Mouse (Mus musculus): ENCODE data around the gene Arhgdia. TPM values are rescaled to one million over a fixed set of nuclear protein-coding genes. Genes with fewer than 3 reads are reported as not detected.
"Not testable (repeated sequence)": the region's sequence is repeated elsewhere in the genome, so short reads cannot be mapped to it uniquely, and the experiment has no call there.

The Arhgdia gene
- polyA plus RNA-seq, 1 experiment from 2014 or later: 627 TPM

- H3K27ac ChIP-seq (ENCODE audit: low read depth): peak overlapping the region; percentile 81
- peak overlapping the region; percentile 88 for H3K4me2 ChIP-seq (ENCODE audit: low read length)
- peak; percentile 38; the same call in 1 of the 2 replicates for ATAC-seq (replicated peaks; ENCODE audit: low FRiP score, low TSS enrichment, low read depth)
- peak; percentile 72 for DNase-seq (ENCODE audit: low spot score)
- H3K27me3 ChIP-seq (replicated peaks; ENCODE audit: control insufficient read depth, insufficient read depth, low read length): no peaks in the 10 kb centered on the region
- 5% methylated on average over 74 of the region's 99 CpGs for WGBS
- H3K4me1 ChIP-seq (replicated peaks; ENCODE audit: control insufficient read depth, insufficient read depth, low read length): peaks cover 20% of the 10 kb centered on the region
- H3K9me3 ChIP-seq (ENCODE audit: control insufficient read depth, low read length): no peaks in the 10 kb centered on the region
- peak overlapping the region; percentile 98 for H3K4me3 ChIP-seq (ENCODE audit: low read depth, low read length)
- peaks cover 65% of the 10 kb centered on the region for H3K36me3 ChIP-seq (ENCODE audit: control insufficient read depth, insufficient read depth, low read length)
- H3K9ac ChIP-seq (ENCODE audit: low read length): peak overlapping the region; percentile 96
These were observed 16.1 kb upstream of the Arhgdia start for GRCm38 (mm10) chr11:120597240-120598235.

GRCm38 (mm10) chr11:120588531-120588930 is 7.1 kb upstream of the Arhgdia start:
- no peaks in the 10 kb centered on the region for H3K27me3 ChIP-seq (replicated peaks; ENCODE audit: control insufficient read depth, insufficient read depth, low read length)
- H3K4me3 ChIP-seq (ENCODE audit: low read depth, low read length): no peak overlapping the region
- no peaks in the 10 kb centered on the region for H3K4me1 ChIP-seq (replicated peaks; ENCODE audit: control insufficient read depth, insufficient read depth, low read length)
- no peak overlapping the region for H3K4me2 ChIP-seq (ENCODE audit: low read length)
- WGBS: 91% methylated on average over 6 of the region's 6 CpGs
- DNase-seq (ENCODE audit: low spot score) (no peak), ATAC-seq (replicated peaks; ENCODE audit: low FRiP score, low TSS enrichment, low read depth) (no peak)
- H3K27ac ChIP-seq (ENCODE audit: low read depth): no peak overlapping the region
- no peak overlapping the region for H3K9ac ChIP-seq (ENCODE audit: low read length)
- peaks cover 4% of the 10 kb centered on the region; the same call in 1 of the 2 replicates for H3K9me3 ChIP-seq (ENCODE audit: control insufficient read depth, low read length)
- H3K36me3 ChIP-seq (ENCODE audit: control insufficient read depth, insufficient read depth, low read length): peaks cover 88% of the 10 kb centered on the region

GRCm38 (mm10) chr11:120583937-120584336 is 2.5 kb upstream of the Arhgdia start:
- DNase-seq (ENCODE audit: low spot score) (no peak), ATAC-seq (replicated peaks; ENCODE audit: low FRiP score, low TSS enrichment, low read depth) (no peak)
- peaks cover 4% of the 10 kb centered on the region; the same call in 1 of the 2 replicates for H3K9me3 ChIP-seq (ENCODE audit: control insufficient read depth, low read length)

GRCm38 (mm10) chr11:120582982-120583293 is 1.5 kb upstream of the Arhgdia start:
- not testable (repeated sequence) for ATAC-seq (replicated peaks; ENCODE audit: low FRiP score, low TSS enrichment, low read depth); H3K9ac ChIP-seq (ENCODE audit: low read length); H3K27ac ChIP-seq (ENCODE audit: low read depth); H3K27me3 ChIP-seq (replicated peaks; ENCODE audit: control insufficient read depth, insufficient read depth, low read length); DNase-seq (ENCODE audit: low spot score); H3K4me3 ChIP-seq (ENCODE audit: low read depth, low read length); H3K9me3 ChIP-seq (ENCODE audit: control insufficient read depth, low read length); H3K4me2 ChIP-seq (ENCODE audit: low read length)
- Histone ChIP-seq H3K36me3 (ENCODE audit: control insufficient read depth, insufficient read depth, low read length) (peaks cover 57% of the 10 kb centered on the region), H3K4me1 (replicated peaks; ENCODE audit: control insufficient read depth, insufficient read depth, low read length) (peaks cover 19% of the 10 kb centered on the region)
- 90% methylated on average over 2 of the region's 2 CpGs for WGBS

More at GRCm38 (mm10) chr11:120583937-120584336, 2.5 kb upstream of the Arhgdia start:
- Histone ChIP-seq H3K4me1 (replicated peaks; ENCODE audit: control insufficient read depth, insufficient read depth, low read length) (peaks cover 19% of the 10 kb centered on the region), H3K27me3 (replicated peaks; ENCODE audit: control insufficient read depth, insufficient read depth, low read length) (no peaks in the 10 kb centered on the region), H3K9ac (ENCODE audit: low read length) (no peak overlapping the region), H3K36me3 (ENCODE audit: control insufficient read depth, insufficient read depth, low read length) (peaks cover 55% of the 10 kb centered on the region), H3K4me2 (ENCODE audit: low read length) (no peak overlapping the region), H3K4me3 (ENCODE audit: low read depth, low read length) (no peak overlapping the region), H3K27ac (ENCODE audit: low read depth) (no peak overlapping the region)
- 97% methylated on average over 1 of the region's 1 CpGs for WGBS

GRCm38 (mm10) chr11:120582268-120582981 is 1.0 kb upstream of the Arhgdia start:
- ATAC-seq (replicated peaks; ENCODE audit: low FRiP score, low TSS enrichment, low read depth): no peak
- H3K36me3 ChIP-seq (ENCODE audit: control insufficient read depth, insufficient read depth, low read length): peaks cover 57% of the 10 kb centered on the region
- 72% methylated on average over 8 of the region's 8 CpGs for WGBS
- peaks cover 4% of the 10 kb centered on the region; the same call in 1 of the 2 replicates for H3K9me3 ChIP-seq (ENCODE audit: control insufficient read depth, low read length)
- no peaks in the 10 kb centered on the region for H3K27me3 ChIP-seq (replicated peaks; ENCODE audit: control insufficient read depth, insufficient read depth, low read length)
- peak overlapping the region; percentile 93 for H3K9ac ChIP-seq (ENCODE audit: low read length)
- H3K4me1 ChIP-seq (replicated peaks; ENCODE audit: control insufficient read depth, insufficient read depth, low read length): peaks cover 19% of the 10 kb centered on the region
- peak overlapping the region; percentile 91 for H3K27ac ChIP-seq (ENCODE audit: low read depth)
- DNase-seq (ENCODE audit: low spot score): no peak
- H3K4me2 ChIP-seq (ENCODE audit: low read length): peak overlapping the region; percentile 97
- peak overlapping the region; percentile 89 for H3K4me3 ChIP-seq (ENCODE audit: low read depth, low read length)

- Histone ChIP-seq H3K4me1 (replicated peaks; ENCODE audit: control insufficient read depth, insufficient read depth, low read length) (peaks cover 19% of the 10 kb centered on the region), H3K27ac (ENCODE audit: low read depth) (peak overlapping the region; percentile 91), H3K9me3 (ENCODE audit: control insufficient read depth, low read length) (peaks cover 4% of the 10 kb centered on the region; the same call in 1 of the 2 replicates), H3K9ac (ENCODE audit: low read length) (peak overlapping the region; percentile 93), H3K27me3 (replicated peaks; ENCODE audit: control insufficient read depth, insufficient read depth, low read length) (no peaks in the 10 kb centered on the region), H3K4me2 (ENCODE audit: low read length) (peak overlapping the region; percentile 97), H3K36me3 (ENCODE audit: control insufficient read depth, insufficient read depth, low read length) (peaks cover 49% of the 10 kb centered on the region), H3K4me3 (ENCODE audit: low read depth, low read length) (peak overlapping the region; percentile 89)
- under 1% methylated on average over 29 of the region's 44 CpGs for WGBS
- DNase-seq (ENCODE audit: low spot score) (peak; percentile 74), ATAC-seq (replicated peaks; ENCODE audit: low FRiP score, low TSS enrichment, low read depth) (peak; percentile 36; the same call in 1 of the 2 replicates)
These were observed 523 bp downstream of the Arhgdia start for GRCm38 (mm10) chr11:120580871-120581331.

- H3K27me3 ChIP-seq (replicated peaks; ENCODE audit: control insufficient read depth, insufficient read depth, low read length): no peaks in the 10 kb centered on the region
- DNase-seq (ENCODE audit: low spot score) (peak; percentile 59), ATAC-seq (replicated peaks; ENCODE audit: low FRiP score, low TSS enrichment, low read depth) (no peak)
- peak overlapping the region; percentile 97 for H3K4me2 ChIP-seq (ENCODE audit: low read length)
- H3K4me3 ChIP-seq (ENCODE audit: low read depth, low read length): peak overlapping the region; percentile 89
- 55% methylated on average over 7 of the region's 7 CpGs for WGBS
- H3K9ac ChIP-seq (ENCODE audit: low read length): peak overlapping the region; percentile 93
- peaks cover 19% of the 10 kb centered on the region for H3K4me1 ChIP-seq (replicated peaks; ENCODE audit: control insufficient read depth, insufficient read depth, low read length)
- peak overlapping the region; percentile 91; the same call in 1 of the 2 replicates for H3K27ac ChIP-seq (ENCODE audit: low read depth)
- H3K36me3 ChIP-seq (ENCODE audit: control insufficient read depth, insufficient read depth, low read length): peaks cover 42% of the 10 kb centered on the region
- peaks cover 4% of the 10 kb centered on the region; the same call in 1 of the 2 replicates for H3K9me3 ChIP-seq (ENCODE audit: control insufficient read depth, low read length)
These were observed 1.2 kb downstream of the Arhgdia start for GRCm38 (mm10) chr11:120580190-120580589.

Measured in intestine, embryonic 14.5 days (tissue).